Mouse (Mus musculus) limb, embryonic 13.5 days (tissue): ENCODE measurements at regions not wholly inside any gene's neighbourhood (a gene's known extent, or its start where the extent isn't known, plus 50 kb on each side); places are given as distances from the start of the nearest gene placed in this dataset.

Experiments used
- ATAC-seq: fragments of 200-750 bp; cut with Nextera tagmentation; 2 replicates; pipeline ENCODE4 v1.8.0; 2017; ENCODE audit warnings: low read depth, moderate number of reproducible peaks, moderate TSS enrichment; ENCODE audit not compliant: low FRiP score
- H3K27ac ChIP-seq: fragments of 300-500 bp; sonication (generic); 2 replicates; pipeline ENCODE4 v1.5.1; 2015; ENCODE audit warnings: inconsistent platforms, mild to moderate bottlenecking, moderate library complexity
- H3K27me3 ChIP-seq: fragments of 300-500 bp; sonication (generic); 2 replicates; pipeline ENCODE4 v1.6.1; 2015; ENCODE audit warnings: mild to moderate bottlenecking, inconsistent platforms
- H3K36me3 ChIP-seq: fragments of 300-500 bp; sonication (generic); 2 replicates; pipeline ENCODE4 v1.6.1; 2015; ENCODE audit warnings: inconsistent platforms, mild to moderate bottlenecking, moderate library complexity
- H3K4me1 ChIP-seq: fragments of 300-500 bp; sonication (generic); 2 replicates; pipeline ENCODE4 v1.6.1; 2015; ENCODE audit warnings: inconsistent platforms
- H3K4me2 ChIP-seq: fragments of 300-500 bp; sonication (generic); replicated peaks from 2 replicates; pipeline ENCODE4 v1.6.1; 2015; ENCODE audit warnings: inconsistent platforms, mild to moderate bottlenecking, moderate library complexity
- H3K4me3 ChIP-seq: fragments of 300-500 bp; sonication (generic); 2 replicates; pipeline ENCODE4 v1.5.1; 2015; ENCODE audit warnings: moderate library complexity, mild to moderate bottlenecking, inconsistent platforms
- H3K9ac ChIP-seq: fragments of 300-500 bp; sonication (generic); 2 replicates; pipeline ENCODE4 v1.6.1; 2015; ENCODE audit warnings: mild to moderate bottlenecking, inconsistent platforms
- H3K9me3 ChIP-seq: fragments of 300-500 bp; sonication (generic); 2 replicates; pipeline ENCODE4 v1.6.1; 2016; ENCODE audit warnings: inconsistent platforms
- WGBS: fragments of 180-500 bp; shearing (Covaris S2); methylation state at CpG from one replicate; pipeline ENCODE4 v1.1.7; 2015; 5-methylcytosine and 5-hydroxymethylcytosine counted together

- no peak for ATAC-seq
- Histone ChIP-seq H3K4me1 (no peaks in the 10 kb centered on the region), H3K9ac (no peak overlapping the region), H3K4me3 (no peak overlapping the region), H3K27ac (no peak overlapping the region), H3K27me3 (no peaks in the 10 kb centered on the region), H3K4me2 (no peak overlapping the region), H3K36me3 (no peaks in the 10 kb centered on the region), H3K9me3 (no peaks in the 10 kb centered on the region)
Observed at GRCm38 (mm10) chr4:10788306-10788705, 86.0 kb upstream of the 2610301B20Rik start.

GRCm38 (mm10) chr4:10789141-10789540 is 85.2 kb upstream of the 2610301B20Rik start:
- H3K9me3 ChIP-seq: no peaks in the 10 kb centered on the region
- H3K4me3 ChIP-seq: no peak overlapping the region
- no peak overlapping the region for H3K9ac ChIP-seq
- H3K27ac ChIP-seq: no peak overlapping the region
- no peak overlapping the region for H3K4me2 ChIP-seq
- ATAC-seq: no peak
- no peaks in the 10 kb centered on the region for H3K27me3 ChIP-seq
- WGBS: 83% methylated on average over 3 of the region's 3 CpGs
- no peaks in the 10 kb centered on the region for H3K36me3 ChIP-seq
- H3K4me1 ChIP-seq: peaks cover 3% of the 10 kb centered on the region

GRCm38 (mm10) chr4:10792628-10793027 is 81.7 kb upstream of the 2610301B20Rik start:
- WGBS: 53% methylated on average over 3 of the region's 3 CpGs
- H3K27me3 ChIP-seq: no peaks in the 10 kb centered on the region
- H3K4me2 ChIP-seq: no peak overlapping the region
- no peaks in the 10 kb centered on the region for H3K9me3 ChIP-seq
- no peak for ATAC-seq
- no peaks in the 10 kb centered on the region for H3K36me3 ChIP-seq
- no peak overlapping the region for H3K27ac ChIP-seq
- peaks cover 12% of the 10 kb centered on the region for H3K4me1 ChIP-seq
- no peak overlapping the region for H3K9ac ChIP-seq
- no peak overlapping the region for H3K4me3 ChIP-seq

- no peak overlapping the region for H3K9ac ChIP-seq
- ATAC-seq: peak; percentile 87
- no peak overlapping the region for H3K27ac ChIP-seq
- H3K4me2 ChIP-seq: no peak overlapping the region
- H3K4me1 ChIP-seq: peaks cover 12% of the 10 kb centered on the region
- H3K36me3 ChIP-seq: no peaks in the 10 kb centered on the region
- no peak overlapping the region for H3K4me3 ChIP-seq
- 20% methylated on average over 3 of the region's 3 CpGs for WGBS
- no peaks in the 10 kb centered on the region for H3K9me3 ChIP-seq
- no peaks in the 10 kb centered on the region for H3K27me3 ChIP-seq
Observed at GRCm38 (mm10) chr4:10794471-10794870, 79.8 kb upstream of the 2610301B20Rik start.

- no peak overlapping the region for H3K4me2 ChIP-seq
- 68% methylated on average over 3 of the region's 3 CpGs for WGBS
Observed at GRCm38 (mm10) chr4:10800780-10801553, 73.3 kb upstream of the 2610301B20Rik start.

GRCm38 (mm10) chr4:10804735-10805134 is 69.6 kb upstream of the 2610301B20Rik start:
- no peak for ATAC-seq
- H3K4me3 ChIP-seq: no peak overlapping the region
- no peak overlapping the region for H3K27ac ChIP-seq
- no peak overlapping the region for H3K9ac ChIP-seq
- no peaks in the 10 kb centered on the region for H3K36me3 ChIP-seq
- H3K4me1 ChIP-seq: peaks cover 3% of the 10 kb centered on the region; the same call in 1 of the 2 replicates
- H3K27me3 ChIP-seq: no peaks in the 10 kb centered on the region
- no peak overlapping the region for H3K4me2 ChIP-seq
- 27% methylated on average over 1 of the region's 1 CpGs for WGBS
- H3K9me3 ChIP-seq: no peaks in the 10 kb centered on the region

More at GRCm38 (mm10) chr4:10800780-10801553, 73.3 kb upstream of the 2610301B20Rik start:
- H3K36me3 ChIP-seq: no peaks in the 10 kb centered on the region
- no peaks in the 10 kb centered on the region for H3K27me3 ChIP-seq
- no peak overlapping the region for H3K4me3 ChIP-seq
- H3K9me3 ChIP-seq: no peaks in the 10 kb centered on the region
- no peak for ATAC-seq
- H3K9ac ChIP-seq: no peak overlapping the region
- H3K27ac ChIP-seq: no peak overlapping the region
- H3K4me1 ChIP-seq: no peaks in the 10 kb centered on the region

GRCm38 (mm10) chr4:10807260-10807659 is 67.0 kb upstream of the 2610301B20Rik start:
- Histone ChIP-seq H3K27me3 (no peaks in the 10 kb centered on the region), H3K27ac (no peak overlapping the region), H3K4me1 (peaks cover 3% of the 10 kb centered on the region; the same call in 1 of the 2 replicates), H3K9ac (no peak overlapping the region), H3K36me3 (no peaks in the 10 kb centered on the region), H3K9me3 (no peaks in the 10 kb centered on the region), H3K4me3 (no peak overlapping the region), H3K4me2 (no peak overlapping the region)
- ATAC-seq: no peak
- WGBS: 67% methylated on average over 3 of the region's 3 CpGs

- no peaks in the 10 kb centered on the region for H3K36me3 ChIP-seq
- H3K27ac ChIP-seq: no peak overlapping the region
- ATAC-seq: no peak
- no peak overlapping the region for H3K9ac ChIP-seq
- H3K4me1 ChIP-seq: peaks cover 3% of the 10 kb centered on the region; the same call in 1 of the 2 replicates
- WGBS: 88% methylated on average over 2 of the region's 2 CpGs
- H3K9me3 ChIP-seq: no peaks in the 10 kb centered on the region
- H3K4me3 ChIP-seq: no peak overlapping the region
- H3K4me2 ChIP-seq: no peak overlapping the region
- H3K27me3 ChIP-seq: no peaks in the 10 kb centered on the region
Observed at GRCm38 (mm10) chr4:10812931-10813330, 61.4 kb upstream of the 2610301B20Rik start.
